Mouse (Mus musculus) intestine, postnatal 0 days (tissue): ENCODE measurements around the gene Ppef2. TPM values are rescaled to one million over a fixed set of nuclear protein-coding genes. Genes with fewer than 3 reads are reported as not detected.

Experiments
- ATAC-seq: fragments of 200-750 bp; cut with Nextera tagmentation; 2 replicates; pipeline ENCODE4 v1.8.0; 2017; ENCODE audit warnings: mild to moderate bottlenecking, moderate TSS enrichment, moderate library complexity
- H3K27ac ChIP-seq: fragments of 300-500 bp; sonication (generic); 2 replicates; pipeline ENCODE4 v1.5.1; 2014; ENCODE audit warnings: mild to moderate bottlenecking, low read depth, low read length, moderate library complexity
- H3K27me3 ChIP-seq: fragments of 300-500 bp; sonication (generic); replicated peaks from 2 replicates; pipeline ENCODE4 v1.6.1; 2014; ENCODE audit warnings: low read length, mixed read lengths; ENCODE audit not compliant: control insufficient read depth, insufficient read depth
- H3K36me3 ChIP-seq: fragments of 300-500 bp; sonication (generic); 2 replicates; pipeline ENCODE4 v1.6.1; 2014; ENCODE audit warnings: mild to moderate bottlenecking, moderate library complexity; ENCODE audit not compliant: control insufficient read depth, insufficient read depth
- H3K4me1 ChIP-seq: fragments of 300-500 bp; sonication (generic); replicated peaks from 2 replicates; pipeline ENCODE4 v1.6.1; 2014; ENCODE audit warnings: antibody characterized with exemption, low read length, mixed read lengths; ENCODE audit not compliant: control insufficient read depth, insufficient read depth
- H3K4me2 ChIP-seq: fragments of 300-500 bp; sonication (generic); replicated peaks from 2 replicates; pipeline ENCODE4 v1.6.1; 2014; ENCODE audit warnings: low read depth, mild to moderate bottlenecking, moderate library complexity
- H3K4me3 ChIP-seq: fragments of 300-500 bp; sonication (generic); 2 replicates; pipeline ENCODE4 v1.5.1; 2014; ENCODE audit warnings: low read depth, low read length
- H3K9ac ChIP-seq: fragments of 300-500 bp; sonication (generic); 2 replicates; pipeline ENCODE4 v1.6.1; 2014; ENCODE audit warnings: mild to moderate bottlenecking, low read depth, low read length
- H3K9me3 ChIP-seq: fragments of 300-500 bp; sonication (generic); 2 replicates; pipeline ENCODE4 v1.6.1; 2016; ENCODE audit warnings: mixed run types; ENCODE audit not compliant: control insufficient read depth
- CTCF ChIP-seq: sonication (generic); IDR thresholded peaks from 2 replicates; pipeline ENCODE4 v1.5.1; 2016; ENCODE audit warnings: low read depth, mild to moderate bottlenecking, control low read depth, antibody characterized with exemption, moderate library complexity
- WGBS: fragments of 180-500 bp; shearing (Covaris S2); extraction: QIAGEN DNeasy Blood & Tissue Kit; methylation state at CpG from one replicate; pipeline ENCODE4 v1.1.7; 2014; 5-methylcytosine and 5-hydroxymethylcytosine counted together
- polyA plus RNA-seq: library from polyadenylated mRNA; unstranded; fragments of >200 nt; fragmentation: Nextera tagmentation; extraction: Ambion mirVana; gene quantifications from 2 replicates; pipeline ENCODE4 v1.2.1, GENCODE M21; 2015

Ppef2 gene
- polyA plus RNA-seq, 1 experiment from 2014 or later = 0.16 TPM

DNA sequence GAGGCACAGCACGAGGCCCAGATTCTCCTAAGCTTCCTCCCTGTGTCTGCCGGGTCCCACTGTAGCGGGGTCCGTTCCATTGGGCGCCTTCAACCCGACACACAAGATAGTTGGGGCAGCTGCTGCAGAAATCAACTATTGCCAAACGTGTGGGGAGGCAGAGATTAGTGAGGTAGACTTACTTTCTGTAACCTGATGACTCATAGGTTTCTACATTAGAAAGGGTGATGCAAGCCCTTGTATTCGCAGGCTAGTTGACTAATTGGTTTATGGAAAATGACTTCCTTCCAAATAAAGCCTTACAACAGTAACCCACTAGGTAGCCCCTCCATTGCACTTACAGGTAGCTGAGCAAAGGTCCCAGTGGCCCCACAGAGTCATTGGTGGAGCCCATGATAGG, 6.6 kb upstream of the Ppef2 start:
- Histone ChIP-seq H3K4me1 (peaks cover 8% of the 10 kb centered on the region; the same call in 1 of the 2 replicates), H3K9me3 (no peaks in the 10 kb centered on the region), H3K9ac (no peak overlapping the region), H3K27ac (no peak overlapping the region), H3K4me3 (no peak overlapping the region), H3K27me3 (no peaks in the 10 kb centered on the region), H3K4me2 (no peak overlapping the region), H3K36me3 (no peaks in the 10 kb centered on the region; the same call in 1 of the 2 replicates)
- ATAC-seq = no peak
- 76% methylated on average over 8 of the region's 8 CpGs for WGBS
- TF ChIP-seq CTCF = no peak

DNA sequence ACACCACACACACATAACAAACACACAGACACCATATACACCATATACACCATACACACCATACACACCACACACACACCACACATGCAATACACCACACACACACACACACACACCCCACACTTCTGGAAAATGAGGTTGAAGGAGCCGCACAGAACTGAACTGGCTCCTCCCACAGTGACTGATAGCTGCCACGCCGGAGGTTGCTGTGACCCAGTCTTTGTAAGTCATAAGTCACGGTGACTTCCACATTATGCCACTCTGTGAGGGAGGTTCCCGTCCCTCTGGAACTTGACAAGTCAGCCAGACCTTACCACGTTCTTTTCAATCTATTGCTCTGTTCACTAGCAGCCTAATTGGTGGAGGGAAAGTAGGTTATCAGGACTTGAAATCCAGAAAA, 1.6 kb downstream of the Ppef2 start:
- 58% methylated on average over 6 of the region's 6 CpGs for WGBS
- no peak for TF ChIP-seq CTCF
- Histone ChIP-seq H3K9me3 (no peaks in the 10 kb centered on the region), H3K4me3 (no peak overlapping the region), H3K9ac (no peak overlapping the region), H3K4me1 (no peaks in the 10 kb centered on the region), H3K36me3 (no peaks in the 10 kb centered on the region), H3K27me3 (no peaks in the 10 kb centered on the region), H3K27ac (no peak overlapping the region), H3K4me2 (no peak overlapping the region)
- ATAC-seq = peak; percentile 45; the same call in 1 of the 2 replicates

DNA sequence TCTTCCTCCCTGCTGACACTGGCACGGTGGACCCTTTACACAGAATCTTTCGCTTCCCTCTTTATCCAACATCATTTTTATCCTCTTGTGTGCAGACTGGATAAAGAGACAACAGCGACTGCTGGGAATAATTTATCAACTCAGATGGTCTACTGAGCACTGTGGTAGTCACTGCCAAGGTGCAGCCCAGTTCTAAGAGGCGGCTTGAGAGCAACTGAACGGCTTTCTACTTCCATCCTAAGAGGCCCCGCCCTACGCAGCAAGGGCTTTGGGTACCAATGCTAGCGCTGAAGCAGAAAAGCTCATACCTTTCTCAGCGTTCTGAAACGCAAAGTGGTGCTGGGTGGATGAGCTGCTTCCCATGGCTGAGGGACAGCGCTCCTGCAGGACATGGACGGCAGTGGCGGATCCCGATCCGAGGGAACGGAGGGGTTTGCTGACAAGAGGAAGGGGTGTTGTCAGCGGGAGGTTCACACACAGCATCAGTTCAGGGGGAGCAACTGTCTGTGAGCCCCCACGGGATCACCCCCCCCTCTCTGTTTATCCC, 3.2 kb downstream of the Ppef2 start:
- H3K4me2 ChIP-seq = 0 out of 2 replicates have a peak overlapping the region, but pooled peaks have one; percentile 0
- WGBS = 26% methylated on average over 18 of the region's 18 CpGs
- no peak for ATAC-seq

DNA sequence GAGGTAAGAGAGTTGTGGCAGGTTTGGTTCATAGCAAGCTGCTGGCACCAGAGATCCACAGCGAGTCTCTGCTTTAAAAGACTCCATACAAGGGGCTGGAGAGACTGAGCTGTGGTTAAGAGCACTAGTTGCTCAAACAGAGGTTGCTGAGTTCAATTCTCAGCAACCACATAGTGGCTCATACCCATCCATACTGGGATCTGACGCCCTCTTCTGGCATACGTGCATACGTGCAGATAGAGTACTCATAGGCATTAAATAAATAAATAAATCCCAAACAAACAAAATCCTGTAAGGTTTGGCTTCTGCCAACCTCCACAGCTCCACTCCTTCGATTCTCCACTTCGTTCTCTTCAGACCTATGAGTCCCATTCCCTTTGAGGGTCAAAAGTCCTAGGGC, 4.0 kb downstream of the Ppef2 start:
- no peak overlapping the region for H3K27ac ChIP-seq
- no peak overlapping the region for H3K9ac ChIP-seq
- H3K9me3 ChIP-seq = no peaks in the 10 kb centered on the region
- no peak for ATAC-seq
- H3K4me1 ChIP-seq = no peaks in the 10 kb centered on the region
- no peaks in the 10 kb centered on the region for H3K27me3 ChIP-seq
- H3K36me3 ChIP-seq = no peaks in the 10 kb centered on the region
- no peak for TF ChIP-seq CTCF
- WGBS = 91% methylated on average over 6 of the region's 6 CpGs
- H3K4me3 ChIP-seq = no peak overlapping the region
- H3K4me2 ChIP-seq = no peak overlapping the region

More for the DNA sequence above, 3.2 kb downstream of the Ppef2 start:
- Histone ChIP-seq H3K36me3 (no peaks in the 10 kb centered on the region), H3K9me3 (no peaks in the 10 kb centered on the region), H3K4me3 (no peak overlapping the region), H3K4me1 (no peaks in the 10 kb centered on the region), H3K27ac (no peak overlapping the region), H3K27me3 (no peaks in the 10 kb centered on the region), H3K9ac (no peak overlapping the region)
- TF ChIP-seq CTCF = peak; percentile 71

DNA sequence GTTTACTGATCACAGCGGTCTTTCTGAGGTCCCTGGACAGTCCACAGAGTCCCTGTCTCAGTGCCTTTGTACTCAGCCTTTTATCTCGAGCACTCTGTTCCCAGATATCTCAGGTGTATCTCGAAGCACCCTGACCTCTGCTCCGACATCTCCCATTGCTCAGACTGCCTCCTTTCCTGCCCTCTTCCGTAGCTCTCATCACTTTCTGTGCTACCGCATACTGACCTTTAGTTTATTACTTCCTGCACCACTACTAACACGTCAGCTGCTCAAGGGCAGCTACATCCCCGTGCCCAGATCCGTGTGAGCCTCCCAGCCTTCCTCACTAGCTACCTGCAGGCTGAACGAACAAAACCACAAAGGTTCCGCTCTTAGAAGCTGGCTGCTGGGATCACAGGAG, 7.5 kb downstream of the Ppef2 start:
- no peak overlapping the region for H3K9ac ChIP-seq
- H3K36me3 ChIP-seq = no peaks in the 10 kb centered on the region
- TF ChIP-seq CTCF = no peak
- no peak overlapping the region for H3K4me2 ChIP-seq
- H3K9me3 ChIP-seq = no peaks in the 10 kb centered on the region
- no peak overlapping the region for H3K27ac ChIP-seq
- 64% methylated on average over 11 of the region's 11 CpGs for WGBS
- H3K4me3 ChIP-seq = no peak overlapping the region
- no peaks in the 10 kb centered on the region for H3K4me1 ChIP-seq
- peak; percentile 67; the same call in 1 of the 2 replicates for ATAC-seq
- no peaks in the 10 kb centered on the region for H3K27me3 ChIP-seq

DNA sequence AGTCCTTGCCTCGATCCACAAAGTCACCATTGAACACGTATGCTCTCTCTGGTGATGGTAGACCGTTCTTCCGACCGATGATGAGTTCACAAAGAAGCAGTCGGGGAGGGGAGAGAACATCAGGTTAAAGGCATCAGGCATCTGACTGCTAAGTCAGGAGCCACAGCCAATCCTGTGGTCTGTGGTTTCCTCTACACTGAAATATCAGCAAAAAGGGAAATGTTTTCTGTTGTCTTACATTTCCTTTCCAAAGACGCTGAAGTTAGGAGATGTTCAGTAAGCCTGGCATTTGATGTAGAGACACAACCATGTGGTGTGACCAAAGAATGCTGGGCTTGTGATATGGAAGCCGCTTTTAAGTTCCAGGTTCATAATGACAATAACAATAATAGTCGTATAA, 10.6 kb downstream of the Ppef2 start:
- H3K27me3 ChIP-seq = no peaks in the 10 kb centered on the region
- no peak for TF ChIP-seq CTCF
- 92% methylated on average over 9 of the region's 9 CpGs for WGBS
- H3K4me2 ChIP-seq = no peak overlapping the region
- H3K4me1 ChIP-seq = no peaks in the 10 kb centered on the region
- H3K27ac ChIP-seq = no peak overlapping the region
- no peak for ATAC-seq
- H3K36me3 ChIP-seq = no peaks in the 10 kb centered on the region
- H3K9ac ChIP-seq = no peak overlapping the region
- H3K4me3 ChIP-seq = no peak overlapping the region
- H3K9me3 ChIP-seq = no peaks in the 10 kb centered on the region

DNA sequence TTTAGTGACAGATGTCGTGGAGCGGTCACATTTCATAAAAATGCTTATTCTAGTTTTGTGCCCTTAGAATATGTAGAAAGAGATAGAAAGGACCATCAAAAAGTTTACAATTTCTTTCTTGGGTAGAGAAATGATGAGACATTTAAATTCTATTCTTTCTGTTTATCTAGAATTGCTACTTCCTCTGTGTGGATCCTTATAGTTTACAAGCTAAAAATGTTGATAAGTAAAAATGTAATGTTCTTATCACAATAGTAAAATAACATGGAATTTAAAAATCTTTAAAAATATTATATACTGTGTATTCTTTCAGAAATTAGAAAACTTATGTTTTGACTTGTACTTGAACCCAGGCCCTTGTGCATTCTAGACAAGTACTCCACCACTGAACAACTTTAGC, 11.2 kb downstream of the Ppef2 start:
- H3K4me2 ChIP-seq = no peak overlapping the region
- no peak for ATAC-seq
- no peaks in the 10 kb centered on the region for H3K27me3 ChIP-seq
- H3K4me1 ChIP-seq = no peaks in the 10 kb centered on the region
- no peak for TF ChIP-seq CTCF
- 97% methylated on average over 2 of the region's 2 CpGs for WGBS
- no peak overlapping the region for H3K4me3 ChIP-seq
- H3K9ac ChIP-seq = no peak overlapping the region
- H3K27ac ChIP-seq = no peak overlapping the region
- no peaks in the 10 kb centered on the region for H3K36me3 ChIP-seq
- H3K9me3 ChIP-seq = no peaks in the 10 kb centered on the region
